Mouse (Mus musculus) monocyte, adult 59 days (primary cell): ENCODE data around the gene Med8. TPM values are rescaled to one million over a fixed set of nuclear protein-coding genes. Genes with fewer than 3 reads are reported as not detected.

Experiments
- total RNA-seq, 2 experiments: library from RNA; stranded (reverse); gene quantifications; one replicate each; pipeline ENCODE4 v1.2.4; 2023

Gene Med8
- total RNA-seq, result 10 to 100 TPM; 71.0 to 76.3 TPM

DNA sequence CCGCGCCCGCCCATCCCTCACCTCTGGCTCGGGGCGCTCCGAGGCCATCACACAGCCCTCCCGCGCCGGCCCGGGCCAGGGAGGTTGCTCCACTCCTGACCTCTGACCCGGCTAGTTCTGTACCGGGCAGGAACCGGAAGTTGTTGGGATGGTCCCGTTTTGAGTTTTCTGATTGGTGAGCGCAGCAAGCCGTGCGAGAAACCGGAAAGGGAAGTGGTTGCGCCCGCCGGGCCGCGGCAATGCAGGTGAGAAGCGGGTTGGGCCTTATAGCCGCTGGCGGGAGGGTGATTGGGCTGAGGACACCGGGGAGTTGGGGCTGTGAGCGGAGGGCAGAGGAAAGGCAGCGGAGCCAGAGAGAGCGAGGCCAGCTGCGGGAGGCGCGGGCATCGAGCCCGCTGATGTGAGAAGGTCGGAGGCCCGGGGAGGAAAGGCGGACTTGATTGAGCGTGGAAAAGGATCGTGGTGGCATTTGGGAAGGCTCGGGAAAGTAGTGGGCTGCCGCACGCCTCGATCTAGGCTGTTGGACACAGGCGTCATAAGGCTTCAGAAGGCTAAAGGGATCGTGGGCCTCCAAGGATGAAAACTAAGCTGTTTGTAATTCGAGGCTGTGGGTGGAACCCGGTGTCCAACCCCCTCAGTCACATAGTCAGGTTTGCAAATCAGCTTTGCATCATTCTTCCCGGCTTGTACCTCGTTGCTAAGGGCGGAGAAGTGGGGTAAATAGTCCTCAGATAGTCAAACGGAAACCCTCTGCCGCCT is at the start of gene Med8, which contains the start of gene Szt2:
Med8 (plus strand) TSS at position 196 of the 759 bp plus-strand sequence.
Szt2 (minus strand) TSS at position 132 of the 759 bp plus-strand sequence.

DNA sequence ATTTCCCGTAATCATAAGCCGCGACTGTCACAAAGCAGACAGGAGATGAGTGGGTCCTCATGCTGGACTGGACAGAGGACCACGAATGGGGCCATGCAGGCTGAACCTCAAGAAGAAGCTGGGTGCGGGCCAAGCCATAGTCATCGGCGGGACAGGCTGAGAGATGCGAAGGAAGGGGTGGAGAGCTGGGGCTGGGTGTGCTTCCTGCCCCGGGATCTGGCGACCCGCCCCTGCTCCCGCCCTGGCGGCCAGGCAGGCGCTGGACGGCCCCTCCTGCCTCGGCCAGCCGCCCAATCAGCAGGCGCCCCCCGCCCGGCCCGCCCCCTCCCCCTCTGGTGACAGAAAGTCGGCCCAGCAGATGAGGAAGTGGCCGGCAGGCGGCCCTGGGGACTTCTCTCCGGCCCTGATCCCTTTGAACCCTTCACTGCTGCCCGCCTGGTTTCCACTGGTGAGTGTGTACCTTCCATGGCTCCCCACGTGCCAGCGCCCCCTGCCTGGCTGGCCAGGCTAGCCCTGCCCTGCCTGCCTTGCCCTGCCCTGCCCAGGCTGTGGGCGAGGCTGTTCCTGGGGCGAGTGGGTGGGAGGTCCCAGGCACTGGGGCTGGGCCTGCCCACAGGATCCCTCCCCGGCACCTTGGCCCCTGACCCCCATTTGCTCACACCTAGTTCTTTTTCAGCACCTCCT is 18.8 kb downstream of the Med8 start, which contains the start of gene Elovl1:
Elovl1 (plus strand) TSS at position 326 of the 684 bp plus-strand sequence.

DNA sequence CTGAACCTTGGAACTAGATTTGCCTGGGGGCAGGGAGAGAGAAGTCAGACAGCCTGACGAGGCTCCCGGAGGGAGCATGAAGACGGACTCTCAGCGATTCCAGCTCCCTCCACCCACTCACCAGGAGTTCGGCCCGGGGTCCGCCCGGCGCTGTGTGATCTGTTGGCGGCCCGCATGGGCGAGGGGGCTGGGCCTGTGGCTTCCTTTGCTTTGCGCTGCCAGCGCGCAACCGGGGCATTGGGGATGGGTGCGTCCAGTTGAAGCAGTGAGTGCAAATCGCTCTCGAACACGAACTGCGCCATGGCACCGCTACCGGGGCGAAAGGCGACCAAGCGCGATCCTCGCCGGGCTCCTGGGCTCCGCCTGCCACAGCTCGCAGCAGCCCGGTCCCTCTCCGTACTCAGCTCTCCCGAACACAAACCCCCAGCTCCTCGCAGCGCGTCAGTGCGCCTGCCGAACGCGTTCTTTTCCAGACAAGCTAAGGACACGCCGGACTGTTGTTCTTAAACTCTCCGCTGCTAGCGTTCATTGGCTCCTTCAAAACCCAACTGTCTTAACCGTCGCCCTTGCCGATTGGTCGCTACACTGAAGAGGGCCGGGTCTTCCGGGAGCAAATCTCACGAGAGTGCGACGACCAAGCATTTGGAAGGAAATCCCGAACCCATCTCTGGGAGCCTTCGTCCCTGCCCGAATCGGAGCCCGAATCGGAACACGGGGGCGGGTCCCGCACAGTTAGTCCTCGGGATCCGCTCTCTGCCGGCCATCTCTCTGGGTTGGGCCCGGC is 27.9 kb downstream of the Med8 start, which contains the start of gene Cdc20:
Cdc20 (minus strand) TSS at position 533 of the 784 bp plus-strand sequence.

DNA sequence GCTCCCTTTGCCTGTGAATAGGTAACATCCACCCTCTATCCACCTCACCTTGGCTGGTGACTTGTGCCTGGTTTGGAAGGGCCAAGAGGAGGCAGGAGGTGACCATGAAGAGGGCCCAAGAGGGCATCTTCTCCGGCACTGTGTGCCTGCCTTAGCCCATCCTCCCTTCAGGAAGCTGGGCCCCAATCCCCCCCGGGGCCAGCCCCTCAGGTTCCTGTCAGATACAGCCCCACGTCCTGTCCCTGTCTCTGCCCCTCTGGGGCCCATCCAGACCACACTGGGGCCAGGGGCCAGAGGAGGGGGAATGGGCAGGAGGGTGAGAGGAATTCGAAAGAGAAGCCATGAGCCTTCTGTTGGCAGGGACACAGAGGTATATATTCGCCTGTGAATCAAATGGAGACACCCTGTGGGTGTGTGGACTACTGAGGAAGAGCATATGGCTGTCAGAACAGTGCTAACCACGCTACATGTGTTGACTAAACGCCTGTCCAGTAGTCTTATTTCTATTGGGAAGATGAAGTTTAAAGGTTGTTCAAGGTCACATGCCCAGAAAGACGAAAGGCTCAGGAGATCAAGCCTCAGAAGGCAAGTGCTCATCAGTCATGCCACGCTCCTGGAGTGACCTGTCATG is 48.3 kb downstream of the Med8 start, which contains the start of gene Mpl:
Mpl (minus strand) TSS at position 169 of the 631 bp plus-strand sequence.

Other genes starting within 250 kb of the Med8 start
- 10 to 100 TPM; 48.8 to 50.4 TPM for gene Kdm4a, start 229.3 kb upstream of the Med8 start, total RNA-seq
- 1 to 10 TPM in 1 of 2 experiments, under 1 TPM in 1; 0.73 to 1.2 TPM for gene Ptprf, start 117.9 kb upstream of the Med8 start, total RNA-seq
- 10 to 100 TPM; 26.9 to 32.2 TPM for gene Szt2, start 64 bp upstream of the Med8 start, total RNA-seq
- gene Elovl1, start 18.8 kb downstream of the Med8 start, total RNA-seq, result 100 to 1,000 TPM in 1 of 2 experiments, 10 to 100 TPM in 1; 95.8 to 104 TPM
- 1 to 10 TPM; 1.5 to 2.9 TPM for gene Cdc20, start 28.0 kb downstream of the Med8 start, total RNA-seq
- not detected for gene Mpl, start 48.2 kb downstream of the Med8 start, total RNA-seq
- gene Tie1, start 80.7 kb downstream of the Med8 start, total RNA-seq, result 1 to 10 TPM in 1 of 2 experiments, under 1 TPM in 1; 0.45 to 1.5 TPM
- gene 2610528J11Rik, start 117.7 kb downstream of the Med8 start, total RNA-seq, result not detected
- not detected for gene Tmem125, start 134.7 kb downstream of the Med8 start, total RNA-seq
- gene Cfap57, start 211.4 kb downstream of the Med8 start, total RNA-seq, result not detected
- 10 to 100 TPM; 37.4 to 38.0 TPM for gene Ebna1bp2, start 211.5 kb downstream of the Med8 start, total RNA-seq
- gene Olfr62, start 249.6 kb downstream of the Med8 start, total RNA-seq, result not detected